Mouse (Mus musculus): ENCODE results near the gene Rad51d. TPM values are rescaled to one million over a fixed set of nuclear protein-coding genes. Genes with fewer than 3 reads are reported as not detected.

Gene Rad51d
- total RNA-seq, 2 experiments from 2014 or later, result 12.5 to 13.2 TPM

GRCm38 (mm10) chr11:82899720-82900119 is 9.3 kb upstream of the Rad51d start:
- DNase-seq (ENCODE audit: low spot score in 2 of 2), result no peak

- DNase-seq (ENCODE audit: low spot score in 2 of 2), result no peak
These were observed 7.1 kb upstream of the Rad51d start for GRCm38 (mm10) chr11:82897478-82897877.

GRCm38 (mm10) chr11:82891936-82892335 is 1.5 kb upstream of the Rad51d start, which contains the start of gene Fndc8:
Fndc8 (plus strand) TSS chr11:82892124.
- no peak for DNase-seq (ENCODE audit: low spot score in 2 of 2)

- no peak for DNase-seq (ENCODE audit: low spot score in 2 of 2)
These were observed 681 bp downstream of the Rad51d start for GRCm38 (mm10) chr11:82889524-82890341.

GRCm38 (mm10) chr11:82888491-82888946 is 1.9 kb downstream of the Rad51d start:
- DNase-seq (ENCODE audit: low spot score in 2 of 2), result peak in 1 of 2 experiments; percentile 42

GRCm38 (mm10) chr11:82886559-82886958 is 3.9 kb downstream of the Rad51d start:
- no peak for DNase-seq (ENCODE audit: low spot score in 2 of 2)

GRCm38 (mm10) chr11:82883180-82883579 is 7.2 kb downstream of the Rad51d start:
- no peak for DNase-seq (ENCODE audit: low spot score in 2 of 2)

GRCm38 (mm10) chr11:82877726-82878344 is 12.6 kb downstream of the Rad51d start:
- DNase-seq (ENCODE audit: low spot score in 2 of 2), result no peak

GRCm38 (mm10) chr11:82875631-82876030 is 14.8 kb downstream of the Rad51d start:
- no peak for DNase-seq (ENCODE audit: low spot score in 2 of 2)

GRCm38 (mm10) chr11:82874924-82875323 is 15.5 kb downstream of the Rad51d start:
- no peak for DNase-seq (ENCODE audit: low spot score in 2 of 2)

GRCm38 (mm10) chr11:82871031-82871446 is 19.4 kb downstream of the Rad51d start, which contains the start of gene Rffl:
Rffl (minus strand) TSS chr11:82871210.
- peak; percentile 87 to 91 for DNase-seq (ENCODE audit: low spot score in 2 of 2)

GRCm38 (mm10) chr11:82870173-82871030 is 20.0 kb downstream of the Rad51d start:
- peak in 1 of 2 experiments; percentile 33 for DNase-seq (ENCODE audit: low spot score in 2 of 2)

- no peak for DNase-seq (ENCODE audit: low spot score in 2 of 2)
These were observed 20.8 kb downstream of the Rad51d start for GRCm38 (mm10) chr11:82869506-82870172.

GRCm38 (mm10) chr11:82867956-82868355 is 22.5 kb downstream of the Rad51d start:
- DNase-seq (ENCODE audit: low spot score in 2 of 2), result no peak

GRCm38 (mm10) chr11:82866850-82867564 is 23.4 kb downstream of the Rad51d start:
- no peak for DNase-seq (ENCODE audit: low spot score in 2 of 2)

GRCm38 (mm10) chr11:82865957-82866356 is 24.5 kb downstream of the Rad51d start:
- no peak for DNase-seq (ENCODE audit: low spot score in 2 of 2)

- DNase-seq (ENCODE audit: low spot score in 2 of 2), result no peak
These were observed 26.9 kb downstream of the Rad51d start for GRCm38 (mm10) chr11:82863488-82863931.

GRCm38 (mm10) chr11:82863059-82863458 is 27.4 kb downstream of the Rad51d start:
- DNase-seq (ENCODE audit: low spot score in 2 of 2), result no peak

GRCm38 (mm10) chr11:82862638-82863037 is 27.8 kb downstream of the Rad51d start:
- DNase-seq (ENCODE audit: low spot score in 2 of 2), result no peak

- no peak for DNase-seq (ENCODE audit: low spot score in 2 of 2)
These were observed 28.9 kb downstream of the Rad51d start for GRCm38 (mm10) chr11:82861558-82861957.

Data from layer of hippocampus, postnatal 14 days (tissue).